Mouse (Mus musculus): ENCODE measurements around the gene Vangl1. TPM values are rescaled to one million over a fixed set of nuclear protein-coding genes. Genes with fewer than 3 reads are reported as not detected.

Gene Vangl1
- polyA plus RNA-seq, 1 experiment: 16.1 TPM

DNA sequence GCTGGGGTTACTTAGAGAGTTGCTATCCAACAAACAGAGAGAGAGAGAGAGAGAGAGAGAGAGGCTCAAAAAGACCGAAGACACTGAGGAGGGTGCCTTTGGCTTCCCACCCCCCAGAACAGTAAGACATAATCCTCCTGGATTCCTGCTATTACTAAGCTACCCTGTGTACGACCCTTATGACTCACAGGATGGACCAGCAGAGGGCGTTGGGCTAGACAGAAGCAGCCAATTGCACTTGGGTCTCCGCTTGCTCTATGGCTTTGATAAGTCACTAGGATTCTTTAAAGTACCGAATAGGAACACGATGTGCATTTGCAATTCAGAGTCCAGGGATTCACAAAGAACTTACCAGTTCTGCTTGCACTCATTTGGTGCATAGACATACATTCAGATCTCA is 74.0 kb downstream of the Vangl1 start:
- 69% methylated on average over 6 of the region's 6 CpGs for WGBS
- Histone ChIP-seq H3K4me1 (ENCODE audit: control insufficient read depth, insufficient read depth, low read length) (no peaks in the 10 kb centered on the region), H3K27ac (ENCODE audit: control insufficient read depth, insufficient read depth, low read depth, low read length, poor library complexity) (no peak overlapping the region), H3K4me3 (replicated peaks; ENCODE audit: control insufficient read depth, low read depth, low read length) (no peak overlapping the region)
- TF ChIP-seq POLR2A (IDR thresholded peaks at IDR 0.05; ENCODE audit: borderline replicate concordance, control insufficient read depth, low read depth, low read length) (no peak), CTCF (IDR thresholded peaks at IDR 0.05; ENCODE audit: control insufficient read depth, insufficient read depth, low read length) (no peak)

DNA sequence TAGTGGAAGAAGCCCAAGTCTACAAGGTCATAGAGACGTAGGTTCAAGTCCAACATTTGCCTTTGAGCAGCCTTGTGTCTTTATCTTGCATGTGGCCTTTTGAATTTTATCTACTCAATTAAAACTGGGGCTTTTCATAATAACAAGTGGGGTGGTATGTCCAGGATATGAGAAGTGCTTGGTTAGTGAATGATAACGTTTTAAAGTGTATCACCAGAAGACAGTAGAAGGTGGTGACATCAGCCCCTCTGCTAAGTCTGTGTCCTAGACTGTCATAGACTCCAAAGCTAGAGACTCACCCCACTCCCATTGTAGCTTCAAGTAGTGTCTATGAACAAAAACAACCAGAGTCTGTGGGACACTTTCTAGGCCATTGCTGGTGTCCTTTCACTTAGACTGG is 76.3 kb downstream of the Vangl1 start:
- 70% methylated on average over 2 of the region's 2 CpGs for WGBS
- Histone ChIP-seq H3K27ac (ENCODE audit: control insufficient read depth, insufficient read depth, low read depth, low read length, poor library complexity) (no peak overlapping the region), H3K4me1 (ENCODE audit: control insufficient read depth, insufficient read depth, low read length) (no peaks in the 10 kb centered on the region), H3K4me3 (replicated peaks; ENCODE audit: control insufficient read depth, low read depth, low read length) (no peak overlapping the region)
- no peak for TF ChIP-seq POLR2A (IDR thresholded peaks at IDR 0.05; ENCODE audit: borderline replicate concordance, control insufficient read depth, low read depth, low read length)
- TF ChIP-seq CTCF (IDR thresholded peaks at IDR 0.05; ENCODE audit: control insufficient read depth, insufficient read depth, low read length): no peak

DNA sequence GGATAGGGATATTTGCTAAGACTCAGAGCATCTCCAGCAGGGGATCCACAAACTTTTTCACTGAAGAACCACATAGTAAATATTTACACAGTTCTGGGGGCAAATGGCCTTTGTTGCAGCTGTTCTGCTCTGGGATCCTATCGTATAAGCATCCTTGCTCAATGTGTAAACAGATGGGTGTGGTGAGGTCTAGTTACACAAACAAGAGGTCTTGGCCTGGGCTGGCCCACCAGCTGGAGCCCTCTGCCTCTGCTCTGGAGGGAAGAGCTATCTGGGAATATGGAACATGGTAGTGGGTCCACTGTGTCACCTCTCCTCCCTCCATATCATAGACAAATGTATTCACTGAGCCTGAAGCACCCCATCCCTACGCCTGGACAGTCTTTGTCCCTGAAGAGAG is 77.4 kb downstream of the Vangl1 start:
- TF ChIP-seq POLR2A (IDR thresholded peaks at IDR 0.05; ENCODE audit: borderline replicate concordance, control insufficient read depth, low read depth, low read length): no peak
- no peak for TF ChIP-seq CTCF (IDR thresholded peaks at IDR 0.05; ENCODE audit: control insufficient read depth, insufficient read depth, low read length)
- Histone ChIP-seq H3K27ac (ENCODE audit: control insufficient read depth, insufficient read depth, low read depth, low read length, poor library complexity) (no peak overlapping the region), H3K4me1 (ENCODE audit: control insufficient read depth, insufficient read depth, low read length) (no peaks in the 10 kb centered on the region), H3K4me3 (replicated peaks; ENCODE audit: control insufficient read depth, low read depth, low read length) (no peak overlapping the region)
- 77% methylated on average over 2 of the region's 2 CpGs for WGBS

DNA sequence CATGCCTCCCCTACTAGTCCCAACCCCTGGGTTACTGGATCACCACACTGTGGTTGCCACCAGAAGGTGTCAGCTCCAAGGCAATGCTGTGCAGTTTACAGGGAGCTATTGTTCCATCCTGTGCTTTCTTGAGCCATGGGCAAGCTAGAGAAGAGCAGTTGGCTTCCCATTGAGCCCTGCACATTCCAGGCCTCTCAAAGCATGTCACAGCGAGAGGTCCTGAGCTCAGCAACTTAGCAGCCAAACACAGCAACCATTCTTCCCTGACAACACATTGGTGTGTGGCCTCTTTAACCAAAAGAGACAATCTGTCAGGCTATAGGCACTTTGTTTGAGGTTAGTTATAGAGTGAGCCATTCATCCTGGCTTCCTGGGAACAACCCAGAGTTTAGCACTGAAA is 78.9 kb downstream of the Vangl1 start:
- Histone ChIP-seq H3K4me3 (replicated peaks; ENCODE audit: control insufficient read depth, low read depth, low read length) (no peak overlapping the region), H3K27ac (ENCODE audit: control insufficient read depth, insufficient read depth, low read depth, low read length, poor library complexity) (no peak overlapping the region), H3K4me1 (ENCODE audit: control insufficient read depth, insufficient read depth, low read length) (no peaks in the 10 kb centered on the region)
- WGBS: 81% methylated on average over 1 of the region's 1 CpGs
- TF ChIP-seq CTCF (IDR thresholded peaks at IDR 0.05; ENCODE audit: control insufficient read depth, insufficient read depth, low read length) (no peak), POLR2A (IDR thresholded peaks at IDR 0.05; ENCODE audit: borderline replicate concordance, control insufficient read depth, low read depth, low read length) (no peak)

DNA sequence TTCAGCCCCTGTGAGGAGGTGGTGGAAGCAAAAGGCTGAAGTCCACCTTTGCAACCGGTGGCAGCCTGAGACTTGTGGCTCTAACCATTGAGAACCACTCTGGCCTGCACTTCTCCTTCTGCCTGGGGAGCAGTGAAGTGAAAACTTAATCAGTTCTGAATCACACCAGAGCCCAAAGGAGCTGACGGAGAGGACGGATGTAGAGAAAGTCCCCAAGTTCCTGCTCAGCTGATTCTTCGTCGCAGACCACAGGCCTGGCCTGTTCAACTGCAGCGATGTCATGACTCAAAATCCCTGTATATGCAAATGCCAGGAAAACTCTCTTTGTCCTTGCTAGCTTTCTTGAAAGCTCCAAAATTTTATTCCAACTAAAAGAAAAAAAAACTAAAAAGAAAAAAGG is 80.8 kb downstream of the Vangl1 start:
- no peak overlapping the region for H3K27ac ChIP-seq (ENCODE audit: control insufficient read depth, insufficient read depth, low read depth, low read length, poor library complexity)
- H3K4me1 ChIP-seq (ENCODE audit: control insufficient read depth, insufficient read depth, low read length): no peaks in the 10 kb centered on the region
- TF ChIP-seq CTCF (IDR thresholded peaks at IDR 0.05; ENCODE audit: control insufficient read depth, insufficient read depth, low read length) (no peak), POLR2A (IDR thresholded peaks at IDR 0.05; ENCODE audit: borderline replicate concordance, control insufficient read depth, low read depth, low read length) (no peak)
- 35% methylated on average over 6 of the region's 6 CpGs for WGBS
- H3K4me3 ChIP-seq (replicated peaks; ENCODE audit: control insufficient read depth, low read depth, low read length): no peak overlapping the region

DNA sequence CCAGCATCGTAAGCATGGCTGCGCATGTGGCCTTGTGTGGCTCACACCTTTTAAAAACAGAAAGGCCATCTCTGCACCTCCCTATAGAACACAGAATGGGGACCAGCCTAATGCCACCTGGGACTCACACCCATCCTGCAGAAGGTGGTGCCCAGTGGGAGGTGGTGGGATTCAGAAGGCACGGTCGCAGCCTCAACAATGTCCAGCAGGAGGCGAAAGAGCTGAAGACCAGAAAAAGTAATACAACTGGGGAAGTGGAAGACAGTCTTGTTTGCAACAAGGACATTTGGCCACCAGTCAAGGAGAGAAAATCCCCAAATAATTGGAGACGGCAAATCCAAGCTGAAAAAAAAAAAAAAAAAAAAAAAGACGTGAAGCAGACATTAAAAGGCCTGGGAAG is 82.4 kb downstream of the Vangl1 start:
- 82% methylated on average over 7 of the region's 7 CpGs for WGBS
- TF ChIP-seq POLR2A (IDR thresholded peaks at IDR 0.05; ENCODE audit: borderline replicate concordance, control insufficient read depth, low read depth, low read length) (no peak), CTCF (IDR thresholded peaks at IDR 0.05; ENCODE audit: control insufficient read depth, insufficient read depth, low read length) (no peak)
- Histone ChIP-seq H3K4me3 (replicated peaks; ENCODE audit: control insufficient read depth, low read depth, low read length) (no peak overlapping the region), H3K4me1 (ENCODE audit: control insufficient read depth, insufficient read depth, low read length) (no peaks in the 10 kb centered on the region), H3K27ac (ENCODE audit: control insufficient read depth, insufficient read depth, low read depth, low read length, poor library complexity) (no peak overlapping the region)

DNA sequence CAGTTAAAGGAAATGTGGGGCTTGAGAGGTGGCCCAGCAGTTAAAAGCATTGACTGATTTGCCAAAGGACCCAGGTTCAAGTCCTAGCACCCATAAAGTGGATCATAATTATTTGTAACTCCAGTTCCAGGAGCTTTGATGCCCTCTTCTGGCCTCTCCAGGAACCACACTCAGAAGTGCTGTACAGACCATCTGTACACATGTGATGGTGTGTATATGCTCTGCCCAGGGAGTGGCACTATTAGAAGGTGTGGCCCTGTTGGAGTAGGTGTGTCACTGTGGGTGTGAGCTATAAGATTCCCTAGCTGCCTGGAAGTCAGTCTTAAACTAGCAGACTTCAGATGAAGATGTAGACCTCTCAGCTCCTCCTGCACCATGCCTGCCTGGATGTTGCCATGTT is 83.5 kb downstream of the Vangl1 start:
- Histone ChIP-seq H3K4me1 (ENCODE audit: control insufficient read depth, insufficient read depth, low read length) (no peaks in the 10 kb centered on the region), H3K4me3 (replicated peaks; ENCODE audit: control insufficient read depth, low read depth, low read length) (no peak overlapping the region), H3K27ac (ENCODE audit: control insufficient read depth, insufficient read depth, low read depth, low read length, poor library complexity) (no peak overlapping the region)
- TF ChIP-seq CTCF (IDR thresholded peaks at IDR 0.05; ENCODE audit: control insufficient read depth, insufficient read depth, low read length): no peak
- no peak for TF ChIP-seq POLR2A (IDR thresholded peaks at IDR 0.05; ENCODE audit: borderline replicate concordance, control insufficient read depth, low read depth, low read length)

DNA sequence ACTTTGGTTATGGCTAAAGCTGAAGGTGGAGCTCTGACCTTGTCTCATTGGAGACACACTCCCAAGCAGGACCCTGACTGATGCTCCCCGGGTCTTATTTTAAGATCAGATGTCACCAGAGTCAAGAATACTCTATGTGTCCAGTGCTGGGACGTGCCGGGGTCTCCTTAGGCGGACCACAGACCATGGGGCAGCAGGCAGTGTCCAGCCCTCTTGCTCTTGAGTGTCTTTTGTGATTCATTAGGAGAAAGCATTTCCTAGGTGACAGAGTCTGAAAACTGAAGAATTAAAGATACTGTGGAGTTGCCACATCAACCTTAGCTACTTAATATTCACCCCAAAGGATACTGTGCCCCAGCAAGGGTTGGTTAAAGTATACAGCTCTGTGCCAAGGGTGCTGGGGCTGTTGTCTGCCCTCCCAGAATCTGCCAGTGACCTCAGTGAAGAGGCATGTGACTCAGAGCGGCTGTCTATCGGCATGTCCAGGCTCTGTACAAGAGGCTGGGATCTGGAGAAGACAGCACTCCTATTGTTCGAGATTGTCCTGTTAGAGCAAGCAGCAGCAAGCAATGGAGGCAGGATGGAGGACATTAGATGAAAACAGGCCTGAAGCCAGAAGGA is 92.4 kb downstream of the Vangl1 start:
- Histone ChIP-seq H3K4me1 (ENCODE audit: control insufficient read depth, insufficient read depth, low read length) (no peaks in the 10 kb centered on the region), H3K4me3 (replicated peaks; ENCODE audit: control insufficient read depth, low read depth, low read length) (no peak overlapping the region), H3K27ac (ENCODE audit: control insufficient read depth, insufficient read depth, low read depth, low read length, poor library complexity) (no peak overlapping the region)
- WGBS: 82% methylated on average over 7 of the region's 7 CpGs
- no peak for TF ChIP-seq CTCF (IDR thresholded peaks at IDR 0.05; ENCODE audit: control insufficient read depth, insufficient read depth, low read length)
- TF ChIP-seq POLR2A (IDR thresholded peaks at IDR 0.05; ENCODE audit: borderline replicate concordance, control insufficient read depth, low read depth, low read length): no peak

DNA sequence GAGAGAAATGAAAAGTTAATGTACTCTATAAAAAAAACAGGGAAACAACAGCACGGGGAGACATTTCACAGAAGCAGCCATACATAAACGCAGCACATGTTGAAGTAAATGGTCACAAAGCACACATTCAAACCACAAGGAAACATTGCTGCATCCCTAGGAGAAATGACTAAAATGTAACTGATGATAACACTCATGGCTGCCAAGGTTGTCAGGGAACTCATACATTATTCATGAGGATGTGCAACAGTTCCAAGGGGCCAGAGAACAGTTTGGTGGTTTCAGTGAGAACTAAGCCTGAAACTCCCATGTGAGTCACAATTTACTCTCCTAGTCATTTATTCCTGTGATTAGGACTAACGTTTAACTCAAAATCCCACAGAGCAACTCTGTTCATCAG is 96.3 kb downstream of the Vangl1 start:
- no peak overlapping the region for H3K4me3 ChIP-seq (replicated peaks; ENCODE audit: control insufficient read depth, low read depth, low read length)
- TF ChIP-seq POLR2A (IDR thresholded peaks at IDR 0.05; ENCODE audit: borderline replicate concordance, control insufficient read depth, low read depth, low read length) (no peak), CTCF (IDR thresholded peaks at IDR 0.05; ENCODE audit: control insufficient read depth, insufficient read depth, low read length) (no peak)
- 79% methylated on average over 3 of the region's 3 CpGs for WGBS
- H3K27ac ChIP-seq (ENCODE audit: control insufficient read depth, insufficient read depth, low read depth, low read length, poor library complexity): no peak overlapping the region
- H3K4me1 ChIP-seq (ENCODE audit: control insufficient read depth, insufficient read depth, low read length): no peaks in the 10 kb centered on the region

Data from bone marrow, adult 2 months (tissue).